In the genomic region with DNA sequence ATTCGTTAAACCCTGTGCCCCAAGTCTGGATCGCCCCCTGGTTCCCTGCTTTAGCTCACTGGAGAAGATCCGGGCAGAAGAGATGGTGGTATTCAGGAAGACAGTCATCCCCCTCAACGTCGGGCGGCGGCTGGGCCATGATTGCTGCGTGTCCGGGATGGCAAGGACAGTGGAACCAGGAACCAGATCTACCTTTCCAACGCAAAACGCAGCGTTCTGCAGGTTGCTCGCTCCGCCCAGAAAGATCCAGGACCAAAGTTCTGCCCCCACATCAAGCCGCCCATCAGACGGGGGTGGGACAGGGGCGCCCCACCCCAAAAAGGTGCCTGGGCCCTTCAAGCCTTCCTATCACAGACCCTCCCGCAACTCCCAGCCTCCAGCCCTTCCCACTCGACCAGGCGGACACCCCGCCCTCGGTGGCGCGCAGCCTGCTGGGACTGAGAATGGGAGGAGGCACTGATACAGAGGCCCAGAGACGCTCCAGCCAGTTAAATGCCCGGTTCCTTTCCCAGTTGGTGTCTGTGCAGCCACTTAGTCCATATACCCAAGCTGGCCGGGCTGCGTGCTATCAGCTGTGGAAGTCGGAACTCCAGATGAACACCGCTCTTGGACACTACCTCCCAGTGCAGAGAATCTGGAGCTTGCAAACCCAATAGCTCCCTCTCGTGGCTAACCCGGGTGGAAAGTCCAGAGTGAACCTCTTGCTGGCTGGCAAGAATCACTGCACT, we compare ENCODE assay signal across 8 mouse cellular contexts. TPM values are rescaled to one million over a fixed set of nuclear protein-coding genes. Genes with fewer than 3 reads are reported as not detected.
A peak's percentile ranks its signal among the peaks of the same experiment; 100 is the strongest.
DNase-seq lines count a peak whose midpoint lies in the region; ATAC-seq and TF ChIP-seq lines count a peak whose summit lies in the region.

Decr2 (minus strand) TSS at position 433 of the 728 bp plus-strand sequence.

- TF ChIP-seq POLR2A in olfactory bulb, adult 2 months (IDR thresholded peaks at IDR 0.05; ENCODE audit: insufficient read depth, low read depth, low read length), result no peak
- TF ChIP-seq POLR2A in thymus, adult 2 months (IDR thresholded peaks at IDR 0.05; ENCODE audit: control insufficient read depth, extremely low read depth, insufficient read depth, low read length, poor library complexity), result no peak

- H3K9me3 ChIP-seq in G1E (replicated peaks), result no peaks in the 10 kb centered on the region
- H3K9me3 ChIP-seq in forebrain, embryonic 16.5 days (ENCODE audit: control insufficient read depth, low read length), result no peaks in the 10 kb centered on the region
- no peaks in the 10 kb centered on the region for H3K9me3 ChIP-seq in lung, embryonic 14.5 days (ENCODE audit: low read depth, low read length)

- peak; percentile 73 for DNase-seq in G1E (ENCODE audit: low spot score)
- peak; percentile 90 to 91 for DNase-seq in cerebellum, adult 18-20 months
- DNase-seq in heart, postnatal 36 days, result peak; percentile 81 to 86
- DNase-seq in layer of hippocampus, adult 2 months (ENCODE audit: low spot score in 2 of 2), result peak; percentile 88 to 91
- DNase-seq in lung, embryonic 14.5 days, result peak; percentile 97
- peak; percentile 84 for DNase-seq in thymus, adult 2 months

- peak; percentile 49 for ATAC-seq in G1E (ENCODE audit: extremely low read depth, insufficient number of reproducible peaks, low FRiP score, poor library complexity, severe bottlenecking)
- ATAC-seq in forebrain, embryonic 16.5 days, result peak; percentile 90
- peak; percentile 94 for ATAC-seq in lung, embryonic 14.5 days (ENCODE audit: insufficient read depth)

- intact Hi-C loops in heart, postnatal 36 days (cut with DNase I), result loop anchor here (1.0 to 5.0 kb wide), 4 partner anchors 19 to 198 kb away; no protein-coding TSS in a partner anchor

- WGBS in forebrain, embryonic 16.5 days, result 1% methylated on average over 32 of the region's 32 CpGs
- 2% methylated on average over 32 of the region's 32 CpGs for WGBS in lung, embryonic 14.5 days
- WGBS in olfactory bulb, adult 2 months, result 1% methylated on average over 32 of the region's 32 CpGs
- WGBS in thymus, adult 2 months, result 1% methylated on average over 32 of the region's 32 CpGs

- H3K4me2 ChIP-seq in forebrain, embryonic 16.5 days (ENCODE audit: low read length), result peak within 1 kb of the TSS; percentile 83
- peak within 1 kb of the TSS; percentile 85 for H3K4me2 ChIP-seq in lung, embryonic 14.5 days

- H3K4me1 ChIP-seq in G1E (ENCODE audit: insufficient read depth, low read depth, low read length), result peaks cover 28% of the 10 kb centered on the region
- peaks cover 7% of the 10 kb centered on the region for H3K4me1 ChIP-seq in forebrain, embryonic 16.5 days (replicated peaks; ENCODE audit: control insufficient read depth, insufficient read depth, low read length)
- H3K4me1 ChIP-seq in lung, embryonic 14.5 days (ENCODE audit: insufficient read depth), result no peaks in the 10 kb centered on the region; the same call in 1 of the 2 replicates
- H3K4me1 ChIP-seq in olfactory bulb, adult 2 months (ENCODE audit: control insufficient read depth, insufficient read depth, low read length), result peaks cover 3% of the 10 kb centered on the region; the same call in 1 of the 2 replicates
- peaks cover 12% of the 10 kb centered on the region for H3K4me1 ChIP-seq in thymus, adult 2 months (replicated peaks; ENCODE audit: control insufficient read depth, insufficient read depth, low read length)

- no peaks in the 10 kb centered on the region for H3K27me3 ChIP-seq in G1E (ENCODE audit: insufficient read depth, low read length)
- H3K27me3 ChIP-seq in forebrain, embryonic 16.5 days (replicated peaks; ENCODE audit: control insufficient read depth, insufficient read depth, low read length), result no peaks in the 10 kb centered on the region
- no peaks in the 10 kb centered on the region for H3K27me3 ChIP-seq in lung, embryonic 14.5 days (ENCODE audit: insufficient read depth, low read length)
- H3K27me3 ChIP-seq in thymus, adult 2 months (ENCODE audit: control insufficient read depth, insufficient read depth, low read length), result no peaks in the 10 kb centered on the region

- peaks cover 37% of the 10 kb centered on the region for H3K36me3 ChIP-seq in G1E (replicated peaks)
- no peaks in the 10 kb centered on the region for H3K36me3 ChIP-seq in forebrain, embryonic 16.5 days (ENCODE audit: control insufficient read depth, insufficient read depth)
- H3K36me3 ChIP-seq in lung, embryonic 14.5 days (ENCODE audit: insufficient read depth), result 0 out of 2 replicates have a peak, but pooled peaks cover 22% of the 10 kb centered on the region
- no peaks in the 10 kb centered on the region for H3K36me3 ChIP-seq in thymus, adult 2 months (ENCODE audit: control insufficient read depth, insufficient read depth, low read length)

- peak within 1 kb of the TSS; percentile 74 for H3K9ac ChIP-seq in forebrain, embryonic 16.5 days (replicated peaks; ENCODE audit: low read depth, low read length)
- peak within 1 kb of the TSS; percentile 72 for H3K9ac ChIP-seq in lung, embryonic 14.5 days

- peak within 1 kb of the TSS; percentile 68 for H3K4me3 ChIP-seq in G1E (ENCODE audit: low read depth, low read length)
- peak within 1 kb of the TSS; percentile 58 for H3K4me3 ChIP-seq in forebrain, embryonic 16.5 days (replicated peaks; ENCODE audit: low read length)
- peak within 1 kb of the TSS; percentile 61 for H3K4me3 ChIP-seq in layer of hippocampus, adult 2 months
- H3K4me3 ChIP-seq in lung, embryonic 14.5 days (ENCODE audit: low read depth, low read length), result peak within 1 kb of the TSS; percentile 58
- H3K4me3 ChIP-seq in olfactory bulb, adult 2 months (ENCODE audit: insufficient read depth, low read depth, low read length), result peak within 1 kb of the TSS; percentile 70
- H3K4me3 ChIP-seq in thymus, adult 2 months (ENCODE audit: control insufficient read depth, insufficient read depth, low read length), result peak within 1 kb of the TSS; percentile 79

- peak within 1 kb of the TSS; percentile 68 for H3K27ac ChIP-seq in forebrain, embryonic 16.5 days (ENCODE audit: low read length)
- H3K27ac ChIP-seq in layer of hippocampus, adult 2 months, result peak within 1 kb of the TSS; percentile 93
- H3K27ac ChIP-seq in lung, embryonic 14.5 days (ENCODE audit: low read depth), result peak within 1 kb of the TSS; percentile 84
- H3K27ac ChIP-seq in olfactory bulb, adult 2 months (ENCODE audit: insufficient read depth, low read depth, low read length), result peak within 1 kb of the TSS; percentile 27; the same call in 1 of the 2 replicates
- no peak within 1 kb of the TSS for H3K27ac ChIP-seq in thymus, adult 2 months (ENCODE audit: control insufficient read depth, insufficient read depth, low read length)

- peak; percentile 76 for TF ChIP-seq CTCF in G1E (IDR thresholded peaks at IDR 0.05; ENCODE audit: low read depth, low read length)
- peak; percentile 95 for TF ChIP-seq CTCF in layer of hippocampus, adult 2 months (conservative IDR thresholded peaks at IDR 0.05)
- TF ChIP-seq CTCF in lung, embryonic 14.5 days (IDR thresholded peaks at IDR 0.05; ENCODE audit: low read depth), result peak; percentile 84
- peak; percentile 62 for TF ChIP-seq CTCF in olfactory bulb, adult 2 months (IDR thresholded peaks at IDR 0.05; ENCODE audit: insufficient read depth, low read depth, low read length)
- peak; percentile 82; the same call in 1 of the 2 replicates for TF ChIP-seq CTCF in thymus, adult 2 months (IDR thresholded peaks at IDR 0.05; ENCODE audit: borderline replicate concordance, control insufficient read depth, extremely low read depth, insufficient read depth, low read length, poor library complexity)

RNA-seq across cellular contexts. Expression of gene Decr2, which starts in this region (rescaled TPM):
- total RNA-seq in G1E (2014; fragmentation: Nextera tagmentation) (6.4 and 19.1 TPM in 2 replicates), G1E (2017) (7.6 and 8.8 TPM in 2 replicates)
- polyA plus RNA-seq in G1E (2012), result 0.18 and 0.34 TPM in 2 replicates
- 30.3 and 33.0 TPM in 2 replicates for polyA plus RNA-seq in forebrain, embryonic 16.5 days (2015; fragmentation: Nextera tagmentation; extraction: Ambion mirVana)
- 10 to 100 TPM; 10.2 to 11.2 TPM for total RNA-seq in heart, postnatal 36 days (2021)
- total RNA-seq in layer of hippocampus, adult 2 months (2021), result 10 to 100 TPM; 26.7 to 28.9 TPM
- polyA plus RNA-seq in lung, embryonic 14.5 days (2014; fragmentation: Nextera tagmentation; extraction: Ambion mirVana), result 24.9 and 25.0 TPM in 2 replicates
- polyA plus RNA-seq in olfactory bulb, adult 2 months (2012; ENCODE audit: insufficient read depth, insufficient read length, low replicate concordance, missing spikeins), result not detected in 2 replicates
- polyA plus RNA-seq in thymus, adult 2 months (2012; rRNA removed), result 10.0 and 11.5 TPM in 2 replicates
